Mouse (Mus musculus): ENCODE measurements around the gene Il15. TPM values are rescaled to one million over a fixed set of nuclear protein-coding genes. Genes with fewer than 3 reads are reported as not detected.

Gene Il15
- polyA plus RNA-seq, 1 experiment from 2014 or later = 10.2 TPM

- Histone ChIP-seq H3K9ac (no peak overlapping the region), H3K27ac (no peak overlapping the region)
- no peak for ATAC-seq
Observed at GRCm38 (mm10) chr8:82391258-82391657, 11.8 kb downstream of the Il15 start.

GRCm38 (mm10) chr8:82388356-82388902 lies 14.6 kb downstream of the Il15 start:
- Histone ChIP-seq H3K4me1 (replicated peaks) (no peaks in the 10 kb centered on the region), H3K9me3 (no peaks in the 10 kb centered on the region), H3K27ac (no peak overlapping the region), H3K4me2 (replicated peaks) (no peak overlapping the region), H3K4me3 (replicated peaks) (no peak overlapping the region), H3K27me3 (replicated peaks) (no peaks in the 10 kb centered on the region), H3K36me3 (no peaks in the 10 kb centered on the region), H3K9ac (no peak overlapping the region)
- WGBS = 58% methylated on average over 1 of the region's 1 CpGs
- ATAC-seq = no peak

More at GRCm38 (mm10) chr8:82391258-82391657, 11.8 kb downstream of the Il15 start:
- no peaks in the 10 kb centered on the region for H3K9me3 ChIP-seq
- H3K4me2 ChIP-seq (replicated peaks) = no peak overlapping the region
- no peaks in the 10 kb centered on the region for H3K36me3 ChIP-seq
- H3K4me1 ChIP-seq (replicated peaks) = no peaks in the 10 kb centered on the region
- H3K4me3 ChIP-seq (replicated peaks) = no peak overlapping the region
- H3K27me3 ChIP-seq (replicated peaks) = no peaks in the 10 kb centered on the region

- 40% methylated on average over 1 of the region's 1 CpGs for WGBS
- H3K4me3 ChIP-seq (replicated peaks) = no peak overlapping the region
- no peak for ATAC-seq
Observed at GRCm38 (mm10) chr8:82387614-82388013, 15.4 kb downstream of the Il15 start.

GRCm38 (mm10) chr8:82385867-82386266 lies 17.2 kb downstream of the Il15 start:
- Histone ChIP-seq H3K9me3 (no peaks in the 10 kb centered on the region), H3K4me2 (replicated peaks) (no peak overlapping the region), H3K27ac (no peak overlapping the region), H3K27me3 (replicated peaks) (no peaks in the 10 kb centered on the region), H3K36me3 (no peaks in the 10 kb centered on the region), H3K4me3 (replicated peaks) (no peak overlapping the region), H3K9ac (no peak overlapping the region), H3K4me1 (replicated peaks) (no peaks in the 10 kb centered on the region)
- no peak for ATAC-seq

More at GRCm38 (mm10) chr8:82387614-82388013, 15.4 kb downstream of the Il15 start:
- H3K9ac ChIP-seq = no peak overlapping the region
- H3K27me3 ChIP-seq (replicated peaks) = no peaks in the 10 kb centered on the region
- no peak overlapping the region for H3K4me2 ChIP-seq (replicated peaks)
- no peaks in the 10 kb centered on the region for H3K4me1 ChIP-seq (replicated peaks)
- no peaks in the 10 kb centered on the region for H3K9me3 ChIP-seq
- H3K27ac ChIP-seq = no peak overlapping the region
- no peaks in the 10 kb centered on the region for H3K36me3 ChIP-seq

GRCm38 (mm10) chr8:82384458-82385234 lies 18.4 kb downstream of the Il15 start:
- Histone ChIP-seq H3K9ac (no peak overlapping the region), H3K9me3 (no peaks in the 10 kb centered on the region), H3K4me1 (replicated peaks) (no peaks in the 10 kb centered on the region), H3K27me3 (replicated peaks) (no peaks in the 10 kb centered on the region), H3K27ac (no peak overlapping the region), H3K36me3 (no peaks in the 10 kb centered on the region), H3K4me3 (replicated peaks) (no peak overlapping the region), H3K4me2 (replicated peaks) (no peak overlapping the region)
- 45% methylated on average over 11 of the region's 11 CpGs for WGBS
- ATAC-seq = peak; percentile 97

GRCm38 (mm10) chr8:82383346-82383745 lies 19.7 kb downstream of the Il15 start:
- Histone ChIP-seq H3K4me3 (replicated peaks) (no peak overlapping the region), H3K36me3 (no peaks in the 10 kb centered on the region), H3K9me3 (no peaks in the 10 kb centered on the region), H3K27ac (no peak overlapping the region), H3K4me2 (replicated peaks) (no peak overlapping the region), H3K9ac (no peak overlapping the region), H3K27me3 (replicated peaks) (no peaks in the 10 kb centered on the region), H3K4me1 (replicated peaks) (no peaks in the 10 kb centered on the region)
- 0 out of 2 replicates have a peak, but pooled peaks have one; percentile 35 for ATAC-seq
- WGBS = 72% methylated on average over 3 of the region's 3 CpGs

- Histone ChIP-seq H3K9ac (no peak overlapping the region), H3K4me3 (replicated peaks) (no peak overlapping the region), H3K4me1 (replicated peaks) (no peaks in the 10 kb centered on the region), H3K9me3 (no peaks in the 10 kb centered on the region), H3K27me3 (replicated peaks) (no peaks in the 10 kb centered on the region), H3K27ac (no peak overlapping the region), H3K4me2 (replicated peaks) (no peak overlapping the region), H3K36me3 (no peaks in the 10 kb centered on the region)
- WGBS = 47% methylated on average over 2 of the region's 2 CpGs
- ATAC-seq = no peak
Observed at GRCm38 (mm10) chr8:82382316-82382715, 20.7 kb downstream of the Il15 start.

GRCm38 (mm10) chr8:82374470-82374869 lies 28.6 kb downstream of the Il15 start:
- H3K36me3 ChIP-seq = no peaks in the 10 kb centered on the region
- no peak overlapping the region for H3K4me2 ChIP-seq (replicated peaks)
- no peak overlapping the region for H3K9ac ChIP-seq
- H3K27me3 ChIP-seq (replicated peaks) = no peaks in the 10 kb centered on the region
- H3K4me3 ChIP-seq (replicated peaks) = no peak overlapping the region
- ATAC-seq = peak; percentile 89
- no peak overlapping the region for H3K27ac ChIP-seq
- no peaks in the 10 kb centered on the region; the same call in 1 of the 2 replicates for H3K4me1 ChIP-seq (replicated peaks)
- H3K9me3 ChIP-seq = no peaks in the 10 kb centered on the region
- WGBS = 29% methylated on average over 4 of the region's 4 CpGs

- Histone ChIP-seq H3K4me2 (replicated peaks) (no peak overlapping the region), H3K4me1 (replicated peaks) (no peaks in the 10 kb centered on the region; the same call in 1 of the 2 replicates), H3K27ac (no peak overlapping the region), H3K36me3 (no peaks in the 10 kb centered on the region), H3K9me3 (no peaks in the 10 kb centered on the region), H3K27me3 (replicated peaks) (no peaks in the 10 kb centered on the region), H3K4me3 (replicated peaks) (no peak overlapping the region), H3K9ac (no peak overlapping the region)
- ATAC-seq = no peak
- 83% methylated on average over 6 of the region's 6 CpGs for WGBS
Observed at GRCm38 (mm10) chr8:82372846-82373245, 30.2 kb downstream of the Il15 start.

- WGBS = 80% methylated on average over 6 of the region's 6 CpGs
- no peak overlapping the region for H3K9ac ChIP-seq
- no peaks in the 10 kb centered on the region for H3K9me3 ChIP-seq
- no peak overlapping the region for H3K4me2 ChIP-seq (replicated peaks)
- H3K36me3 ChIP-seq = no peaks in the 10 kb centered on the region
- H3K27ac ChIP-seq = no peak overlapping the region
- H3K4me3 ChIP-seq (replicated peaks) = no peak overlapping the region
- no peak for ATAC-seq
- H3K4me1 ChIP-seq (replicated peaks) = no peaks in the 10 kb centered on the region; the same call in 1 of the 2 replicates
- H3K27me3 ChIP-seq (replicated peaks) = no peaks in the 10 kb centered on the region
Observed at GRCm38 (mm10) chr8:82370657-82371056, 32.4 kb downstream of the Il15 start.

GRCm38 (mm10) chr8:82361061-82361460 lies 42.0 kb downstream of the Il15 start:
- Histone ChIP-seq H3K9me3 (no peaks in the 10 kb centered on the region), H3K36me3 (no peaks in the 10 kb centered on the region), H3K27ac (no peak overlapping the region), H3K4me2 (replicated peaks) (no peak overlapping the region), H3K27me3 (replicated peaks) (no peaks in the 10 kb centered on the region), H3K4me1 (replicated peaks) (no peaks in the 10 kb centered on the region), H3K9ac (no peak overlapping the region), H3K4me3 (replicated peaks) (no peak overlapping the region)
- WGBS = 81% methylated on average over 1 of the region's 1 CpGs
- ATAC-seq = no peak

GRCm38 (mm10) chr8:82356091-82356490 lies 46.9 kb downstream of the Il15 start:
- Histone ChIP-seq H3K4me3 (replicated peaks) (no peak overlapping the region), H3K9ac (no peak overlapping the region), H3K9me3 (no peaks in the 10 kb centered on the region), H3K27me3 (replicated peaks) (no peaks in the 10 kb centered on the region), H3K27ac (no peak overlapping the region), H3K36me3 (no peaks in the 10 kb centered on the region), H3K4me2 (replicated peaks) (no peak overlapping the region), H3K4me1 (replicated peaks) (no peaks in the 10 kb centered on the region)
- ATAC-seq = no peak
- 82% methylated on average over 2 of the region's 2 CpGs for WGBS

Measured in intestine, embryonic 15.5 days (tissue).